In the genomic region with DNA sequence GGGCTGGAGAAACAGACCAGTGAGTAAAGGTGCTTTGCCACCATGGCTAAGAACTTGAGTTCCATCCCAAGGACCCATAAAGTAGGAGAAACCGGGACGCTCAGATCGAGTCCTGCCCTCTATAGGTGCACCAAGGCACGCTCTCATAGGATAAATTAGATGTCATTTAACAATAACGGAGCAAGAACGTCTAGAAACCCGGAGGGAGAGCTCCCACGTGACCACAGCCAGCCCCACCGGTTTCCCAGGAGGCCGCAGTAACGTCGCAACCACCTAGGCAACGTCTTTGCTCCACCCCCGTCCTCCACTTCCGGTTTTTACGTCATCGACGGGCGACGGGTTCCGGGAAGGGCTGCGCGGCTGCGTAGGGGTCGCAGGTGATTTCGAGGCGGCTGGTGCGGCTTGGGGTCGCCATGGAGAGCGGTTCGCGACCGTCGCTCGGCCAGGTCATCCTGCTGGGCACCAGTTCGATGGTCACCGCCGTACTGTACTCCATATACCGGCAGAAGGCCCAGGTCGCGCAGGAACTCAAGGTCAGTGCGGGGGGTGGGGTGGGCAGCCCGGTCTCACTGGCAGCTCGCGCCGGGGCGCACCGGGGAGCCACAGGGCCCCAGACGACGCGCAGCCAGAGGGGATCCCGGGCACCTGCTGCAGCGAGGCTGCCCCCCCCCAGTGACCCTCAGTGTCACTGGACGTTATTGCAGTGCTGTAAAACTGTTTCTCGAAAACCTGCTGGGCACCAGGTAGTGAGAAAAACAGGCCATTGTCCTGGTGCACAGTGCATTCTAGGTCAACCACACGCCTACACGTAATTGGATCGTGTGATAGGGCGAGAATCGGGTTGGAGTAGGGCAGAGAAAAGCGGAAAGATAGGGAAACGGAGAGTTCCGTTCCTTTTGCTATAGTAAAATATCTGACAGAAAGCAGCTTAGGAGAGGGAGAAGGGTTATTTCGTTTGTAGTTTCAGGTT, we compare ENCODE assay signal across 8 mouse cellular contexts. TPM values are rescaled to one million over a fixed set of nuclear protein-coding genes. Genes with fewer than 3 reads are reported as not detected.
DNase-seq lines count a peak whose midpoint lies in the region; ATAC-seq and TF ChIP-seq lines count a peak whose summit lies in the region.

A gene (plus strand): TSS at position 325 of the 970 bp plus-strand sequence.

- WGBS in forebrain, embryonic 15.5 days, result 1% methylated on average over 64 of the region's 64 CpGs
- WGBS in lung, adult 2 months, result under 1% methylated on average over 64 of the region's 64 CpGs

- peak; percentile 94 for DNase-seq in ES-E14 (ENCODE audit: low read depth, low spot score)
- peak; percentile 96 for DNase-seq in cerebellum, adult 11-12 months
- DNase-seq in heart, postnatal 25 days (ENCODE audit: low spot score), result peak; percentile 86
- DNase-seq in layer of hippocampus, adult 18-20 months (ENCODE audit: low spot score in 2 of 2), result peak; percentile 96 to 97
- DNase-seq in lung, adult 2 months, result peak; percentile 97
- peak; percentile 86 to 92 for DNase-seq in thymus, adult 18-20 months

- peak within 1 kb of the TSS; percentile 89 to 99 for H3K4me3 ChIP-seq in ES-E14 (ENCODE audit: insufficient read depth in 1 of 2, low read depth in 1 of 2, low read length in 2 of 2, poor library complexity in 1 of 2, severe bottlenecking in 1 of 2)
- peak within 1 kb of the TSS; percentile 98 for H3K4me3 ChIP-seq in forebrain, embryonic 15.5 days
- H3K4me3 ChIP-seq in lung, adult 2 months (replicated peaks; ENCODE audit: extremely low read depth, low read depth, low read length), result peak within 1 kb of the TSS; percentile 96

- peaks cover 32% of the 10 kb centered on the region for H3K36me3 ChIP-seq in ES-E14 (ENCODE audit: control insufficient read depth, insufficient read depth, low read length, poor library complexity, severe bottlenecking)
- peaks cover 26% of the 10 kb centered on the region for H3K36me3 ChIP-seq in forebrain, embryonic 15.5 days

- H3K27me3 ChIP-seq in forebrain, embryonic 15.5 days, result peaks cover 2% of the 10 kb centered on the region; the same call in 1 of the 2 replicates

- H3K9ac ChIP-seq in ES-E14 (ENCODE audit: insufficient read depth, low read depth, low read length, poor library complexity, severe bottlenecking), result peak within 1 kb of the TSS; percentile 90
- H3K9ac ChIP-seq in forebrain, embryonic 15.5 days (replicated peaks), result peak within 1 kb of the TSS; percentile 85

- H3K27ac ChIP-seq in ES-E14 (ENCODE audit: insufficient read depth, low read depth, low read length, poor library complexity, severe bottlenecking), result peak within 1 kb of the TSS; percentile 6; the same call in 1 of the 2 replicates
- H3K27ac ChIP-seq in forebrain, embryonic 15.5 days (replicated peaks), result peak within 1 kb of the TSS; percentile 81

- TF ChIP-seq CTCF in lung, adult 2 months (IDR thresholded peaks at IDR 0.05; ENCODE audit: insufficient read depth, low read length), result no peak

- intact Hi-C loops in heart, postnatal 25 days (cut with DNase I), result no loop called here

- no peaks in the 10 kb centered on the region for H3K9me3 ChIP-seq in ES-E14 (ENCODE audit: control insufficient read depth, insufficient read depth, low read depth, low read length)
- no peaks in the 10 kb centered on the region for H3K9me3 ChIP-seq in forebrain, embryonic 15.5 days

- in situ Hi-C loops in ES-E14 (cut with MboI; ENCODE audit: low sequenced_read_pairs in 2 of 2, unreplicated experiment in 2 of 2), result no loop called here

- peak; percentile 93 for ATAC-seq in forebrain, embryonic 15.5 days (replicated peaks)
- peak; percentile 90 for ATAC-seq in neutrophil, adult 5-6 weeks (ENCODE audit: extremely low read depth, insufficient number of reproducible peaks, low FRiP score, poor library complexity, severe bottlenecking)

- H3K4me2 ChIP-seq in forebrain, embryonic 15.5 days (replicated peaks), result peak within 1 kb of the TSS; percentile 94

- TF ChIP-seq POLR2A in lung, adult 2 months (IDR thresholded peaks at IDR 0.05; ENCODE audit: borderline replicate concordance, extremely low read depth, low read depth, low read length), result peak; percentile 93

- H3K4me1 ChIP-seq in ES-E14 (ENCODE audit: control insufficient read depth in 2 of 2, insufficient read depth in 2 of 2, low read length in 2 of 2, poor library complexity in 1 of 2), result peaks cover 3 to 9% of the 10 kb centered on the region in 2 experiments
- peaks cover 19% of the 10 kb centered on the region for H3K4me1 ChIP-seq in forebrain, embryonic 15.5 days
- peaks cover 7% of the 10 kb centered on the region; the same call in 1 of the 2 replicates for H3K4me1 ChIP-seq in lung, adult 2 months (ENCODE audit: control insufficient read depth, insufficient read depth, low read length)

TF ChIP-seq in ES-E14, 5 proteins besides CTCF, POLR2A, EP300 and RAD21:
- TF ChIP-seq ZC3H11A (IDR thresholded peaks at IDR 0.05; ENCODE audit: borderline replicate concordance, low read depth, low read length), result no peak; the same call in 1 of the 2 replicates
- TF ChIP-seq MAFK (IDR thresholded peaks at IDR 0.05; ENCODE audit: insufficient read depth, low read depth, low read length), result no peak
- peak; percentile 85 for TF ChIP-seq HCFC1 (IDR thresholded peaks at IDR 0.05; ENCODE audit: borderline replicate concordance, insufficient read depth, low read length)
- TF ChIP-seq CHD2 (IDR thresholded peaks at IDR 0.05; ENCODE audit: low read depth, low read length), result no peak
- TF ChIP-seq ZNF384 (IDR thresholded peaks at IDR 0.05; ENCODE audit: low read depth, low read length), result no peak

RNA-seq across cellular contexts. Expression of the gene that starts here (rescaled TPM):
- 58.4 and 62.3 TPM in 2 replicates for total RNA-seq in ES-E14 (2012; rRNA removed)
- 18.5 and 19.0 TPM in 2 replicates for polyA plus RNA-seq in forebrain, embryonic 15.5 days (2015; fragmentation: Nextera tagmentation; extraction: Ambion mirVana)
- 10 to 100 TPM; 68.1 to 79.0 TPM for total RNA-seq in heart, postnatal 25 days (2021)
- total RNA-seq in layer of hippocampus, adult 18-20 months (2021), result 10 to 100 TPM; 67.3 to 68.5 TPM
- polyA plus RNA-seq in lung, adult 2 months (2012; rRNA removed), result 15.2 and 16.5 TPM in 2 replicates
- total RNA-seq in neutrophil, adult 5-6 weeks (2017), result 7.2 and 10.4 TPM in 2 replicates

Comparison
In these comparisons a context has a peak if more than half of its experiments do, and no peak if none do; other contexts are left out.
1. Peak in every context shown above with its lines: DNase-seq, ATAC-seq, H3K4me3 ChIP-seq and H3K27ac ChIP-seq.